Mouse (Mus musculus) intestine, embryonic 14.5 days (tissue): Measurements from ENCODE around the gene Nbeal2. TPM values are rescaled to one million over a fixed set of nuclear protein-coding genes. Genes with fewer than 3 reads are reported as not detected.

Experiments used
- ATAC-seq: fragments of 200-750 bp; cut with Nextera tagmentation; replicated peaks from 2 replicates; pipeline ENCODE4 v1.8.0; 2017; ENCODE audit warnings: low read depth, moderate number of reproducible peaks, moderate TSS enrichment, moderate library complexity; ENCODE audit not compliant: low FRiP score, low TSS enrichment
- DNase-seq: peaks from one replicate; pipeline ENCODE4 v3.0.0-alpha.2; 2018; ENCODE audit warnings: low spot score
- H3K27ac ChIP-seq: fragments of 300-500 bp; sonication (generic); 2 replicates; pipeline ENCODE4 v1.5.1; 2014; ENCODE audit warnings: low read depth, mild to moderate bottlenecking, control low read depth
- H3K27me3 ChIP-seq: fragments of 300-500 bp; sonication (generic); replicated peaks from 2 replicates; pipeline ENCODE4 v1.6.1; 2014; ENCODE audit warnings: low read length, control low read depth; ENCODE audit not compliant: control insufficient read depth, insufficient read depth
- H3K36me3 ChIP-seq: fragments of 300-500 bp; sonication (generic); 2 replicates; pipeline ENCODE4 v1.6.1; 2014; ENCODE audit warnings: low read length, control low read depth; ENCODE audit not compliant: control insufficient read depth, insufficient read depth
- H3K4me1 ChIP-seq: fragments of 300-500 bp; sonication (generic); replicated peaks from 2 replicates; pipeline ENCODE4 v1.6.1; 2014; ENCODE audit warnings: low read length, control low read depth, mixed read lengths; ENCODE audit not compliant: control insufficient read depth, insufficient read depth
- H3K4me2 ChIP-seq: fragments of 300-500 bp; sonication (generic); 2 replicates; pipeline ENCODE4 v1.6.1; 2014; ENCODE audit warnings: low read length
- H3K4me3 ChIP-seq: fragments of 300-500 bp; sonication (generic); 2 replicates; pipeline ENCODE4 v1.5.1; 2014; ENCODE audit warnings: low read depth, low read length, control low read depth, mixed read lengths
- H3K9ac ChIP-seq: fragments of 300-500 bp; sonication (generic); 2 replicates; pipeline ENCODE4 v1.6.1; 2014; ENCODE audit warnings: mild to moderate bottlenecking, low read length
- H3K9me3 ChIP-seq: fragments of 300-500 bp; sonication (generic); 2 replicates; pipeline ENCODE4 v1.6.1; 2016; ENCODE audit warnings: low read length, control low read depth; ENCODE audit not compliant: control insufficient read depth
- WGBS: fragments of 180-500 bp; shearing (Covaris S2); extraction: QIAGEN DNeasy Blood & Tissue Kit; methylation state at CpG from one replicate; pipeline ENCODE4 v1.1.7; 2014; 5-methylcytosine and 5-hydroxymethylcytosine counted together
- polyA plus RNA-seq: library from polyadenylated mRNA; unstranded; fragments of >200 nt; fragmentation: Nextera tagmentation; extraction: Ambion mirVana; gene quantifications from 2 replicates; pipeline ENCODE4 v1.2.1, GENCODE M21; 2014

The Nbeal2 gene
- polyA plus RNA-seq, result 4.0 and 4.7 TPM in 2 replicates

DNA sequence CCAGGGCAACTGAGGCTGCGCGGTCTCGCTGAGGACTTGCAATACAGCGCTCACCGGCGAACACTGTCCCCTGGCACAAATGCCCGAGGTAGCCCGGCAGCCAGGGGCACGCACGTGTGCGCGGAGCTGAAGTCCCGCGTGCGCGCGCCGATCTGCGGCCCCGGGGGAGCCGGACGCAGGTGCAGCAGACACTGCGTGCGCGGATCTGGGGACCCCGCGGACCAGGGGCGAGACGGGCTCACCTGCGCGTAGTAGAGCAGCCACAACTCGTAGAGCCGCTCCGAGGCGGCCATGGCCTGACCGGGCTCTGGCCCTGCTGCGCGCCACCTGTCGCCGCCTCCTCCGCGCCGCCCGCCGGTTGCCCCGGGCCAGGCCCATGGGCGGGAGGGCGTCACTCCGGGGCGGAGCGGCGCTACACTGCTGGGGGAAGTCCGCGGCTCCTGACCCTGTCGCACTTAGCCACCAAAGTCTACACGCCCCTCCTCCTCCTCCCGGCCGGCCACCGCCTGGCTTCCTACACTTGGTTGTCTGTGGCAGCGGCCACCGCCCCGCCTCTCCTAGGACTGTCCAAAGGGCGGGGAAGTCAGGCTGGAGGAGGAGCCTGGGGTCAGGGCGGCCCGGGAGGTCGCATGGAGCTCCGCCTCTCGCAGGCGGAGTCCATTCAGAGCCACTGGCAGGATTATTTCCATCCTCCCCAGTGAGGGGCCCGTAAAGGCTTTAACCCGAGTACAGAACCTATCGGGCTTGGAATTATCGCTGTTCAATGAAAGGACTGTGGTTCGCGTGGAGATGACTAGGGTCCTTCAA is at the start of gene Nbeal2:
Nbeal2 (minus strand) TSS at position 507 of the 807 bp plus-strand sequence.
- H3K4me3 ChIP-seq, result peak within 1 kb of the TSS; percentile 54
- peak; percentile 83 for ATAC-seq

GRCm38 (mm10) chr9:110702848-110703247 is 48.9 kb upstream of the Nbeal2 start:
- ATAC-seq, result no peak
- no peak overlapping the region for H3K9ac ChIP-seq
- H3K27ac ChIP-seq, result no peak overlapping the region
- H3K36me3 ChIP-seq, result peaks cover 12% of the 10 kb centered on the region; the same call in 1 of the 2 replicates
- no peaks in the 10 kb centered on the region for H3K9me3 ChIP-seq
- no peaks in the 10 kb centered on the region for H3K27me3 ChIP-seq
- DNase-seq, result no peak
- WGBS, result 83% methylated on average over 1 of the region's 1 CpGs
- H3K4me3 ChIP-seq, result no peak overlapping the region
- H3K4me1 ChIP-seq, result no peaks in the 10 kb centered on the region
- no peak overlapping the region for H3K4me2 ChIP-seq

More for the DNA sequence above, at the start of gene Nbeal2:
- 0 out of 2 replicates have a peak within 1 kb of the TSS, but pooled peaks have one; percentile 24 for H3K27ac ChIP-seq
- H3K4me2 ChIP-seq, result peak within 1 kb of the TSS; percentile 91
- no peaks in the 10 kb centered on the region for H3K36me3 ChIP-seq
- H3K9me3 ChIP-seq, result no peaks in the 10 kb centered on the region
- peak within 1 kb of the TSS; percentile 53 for H3K9ac ChIP-seq
- peak; percentile 88 for DNase-seq
- H3K4me1 ChIP-seq, result peaks cover 17% of the 10 kb centered on the region
- peaks cover 24% of the 10 kb centered on the region for H3K27me3 ChIP-seq
- WGBS, result under 1% methylated on average over 75 of the region's 75 CpGs

- H3K27ac ChIP-seq, result no peak overlapping the region
- peaks cover 12% of the 10 kb centered on the region; the same call in 1 of the 2 replicates for H3K36me3 ChIP-seq
- H3K4me3 ChIP-seq, result no peak overlapping the region
- no peaks in the 10 kb centered on the region for H3K27me3 ChIP-seq
- no peaks in the 10 kb centered on the region for H3K4me1 ChIP-seq
- H3K4me2 ChIP-seq, result no peak overlapping the region
- WGBS, result 80% methylated on average over 11 of the region's 12 CpGs
- no peaks in the 10 kb centered on the region for H3K9me3 ChIP-seq
- ATAC-seq, result no peak
- no peak overlapping the region for H3K9ac ChIP-seq
- no peak for DNase-seq
Observed at GRCm38 (mm10) chr9:110701114-110702032, 47.4 kb upstream of the Nbeal2 start.

- H3K4me2 ChIP-seq, result no peak overlapping the region
- H3K4me1 ChIP-seq, result no peaks in the 10 kb centered on the region
- no peak overlapping the region for H3K9ac ChIP-seq
- H3K27me3 ChIP-seq, result no peaks in the 10 kb centered on the region
- no peak overlapping the region for H3K27ac ChIP-seq
- H3K4me3 ChIP-seq, result no peak overlapping the region
- H3K36me3 ChIP-seq, result peaks cover 10% of the 10 kb centered on the region; the same call in 1 of the 2 replicates
- DNase-seq, result no peak
- WGBS, result 80% methylated on average over 3 of the region's 3 CpGs
- no peaks in the 10 kb centered on the region for H3K9me3 ChIP-seq
- ATAC-seq, result no peak; the same call in 1 of the 2 replicates
Observed at GRCm38 (mm10) chr9:110699574-110699973, 45.6 kb upstream of the Nbeal2 start.

DNA sequence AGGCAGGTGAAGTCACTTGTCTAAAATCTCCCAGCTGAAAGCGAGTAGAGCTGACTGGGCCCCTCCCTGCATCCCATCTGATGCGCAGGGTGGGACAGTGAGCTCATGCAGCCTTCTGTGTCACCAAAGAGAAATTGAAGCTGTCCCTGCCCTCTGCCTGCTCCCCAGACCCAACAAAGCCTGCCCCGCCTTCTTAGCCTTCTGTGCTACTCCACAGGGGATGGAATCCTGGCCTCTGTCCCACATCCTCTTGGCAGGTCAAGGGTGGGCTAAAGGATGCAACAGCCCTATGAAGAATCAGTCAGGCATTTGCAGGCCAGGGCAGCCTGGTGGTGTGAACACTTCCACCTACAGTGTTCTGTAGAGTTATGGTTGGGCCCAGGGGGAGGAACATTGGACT is 43.5 kb upstream of the Nbeal2 start:
- no peak for ATAC-seq
- H3K36me3 ChIP-seq, result peaks cover 9% of the 10 kb centered on the region; the same call in 1 of the 2 replicates
- no peak overlapping the region for H3K9ac ChIP-seq
- no peak overlapping the region for H3K27ac ChIP-seq
- H3K4me1 ChIP-seq, result no peaks in the 10 kb centered on the region
- H3K4me2 ChIP-seq, result no peak overlapping the region
- H3K9me3 ChIP-seq, result no peaks in the 10 kb centered on the region
- 87% methylated on average over 3 of the region's 3 CpGs for WGBS
- no peak overlapping the region for H3K4me3 ChIP-seq
- no peaks in the 10 kb centered on the region for H3K27me3 ChIP-seq
- DNase-seq, result no peak

- Histone ChIP-seq H3K9ac (no peak overlapping the region), H3K4me1 (no peaks in the 10 kb centered on the region), H3K36me3 (peaks cover 3% of the 10 kb centered on the region; the same call in 1 of the 2 replicates), H3K27ac (no peak overlapping the region), H3K27me3 (no peaks in the 10 kb centered on the region), H3K9me3 (no peaks in the 10 kb centered on the region), H3K4me2 (no peak overlapping the region), H3K4me3 (no peak overlapping the region)
- DNase-seq (no peak), ATAC-seq (no peak)
- 97% methylated on average over 5 of the region's 5 CpGs for WGBS
Observed at GRCm38 (mm10) chr9:110696427-110696826, 42.5 kb upstream of the Nbeal2 start.

DNA sequence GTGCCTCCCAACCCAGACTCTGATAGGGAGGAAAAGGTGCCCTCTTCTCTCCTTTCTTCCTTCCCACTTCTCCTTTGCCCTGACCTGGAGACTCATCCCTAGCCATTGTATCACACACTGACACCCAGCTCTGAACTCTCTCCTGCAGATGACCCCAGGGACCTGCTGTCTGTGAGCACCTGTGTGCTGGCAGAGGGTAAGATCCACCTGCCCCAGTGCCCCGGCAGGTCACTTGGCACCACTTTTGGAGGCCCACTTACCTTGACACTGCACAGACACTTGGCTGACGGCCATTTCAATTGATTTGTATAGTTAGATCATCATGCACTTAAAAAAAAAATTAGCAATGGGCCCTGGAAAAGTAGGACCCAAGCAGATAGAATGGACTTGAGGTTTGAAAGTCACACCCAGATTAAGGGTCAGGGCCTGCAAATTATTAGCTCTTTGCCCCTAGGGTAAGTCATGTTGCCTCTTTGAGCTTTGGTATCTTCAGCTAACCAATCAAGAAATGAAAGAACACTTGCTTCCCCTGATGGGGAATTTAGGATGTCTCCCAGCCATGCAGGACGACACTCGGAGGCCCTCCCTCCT is 41.3 kb upstream of the Nbeal2 start:
- Histone ChIP-seq H3K27ac (no peak overlapping the region), H3K36me3 (peaks cover 3% of the 10 kb centered on the region; the same call in 1 of the 2 replicates), H3K4me2 (no peak overlapping the region), H3K4me1 (0 out of 2 replicates have a peak, but pooled peaks cover under 1% of the 10 kb centered on the region), H3K4me3 (no peak overlapping the region), H3K9me3 (no peaks in the 10 kb centered on the region), H3K9ac (no peak overlapping the region), H3K27me3 (no peaks in the 10 kb centered on the region)
- no peak for DNase-seq
- no peak for ATAC-seq
- 82% methylated on average over 4 of the region's 4 CpGs for WGBS

DNA sequence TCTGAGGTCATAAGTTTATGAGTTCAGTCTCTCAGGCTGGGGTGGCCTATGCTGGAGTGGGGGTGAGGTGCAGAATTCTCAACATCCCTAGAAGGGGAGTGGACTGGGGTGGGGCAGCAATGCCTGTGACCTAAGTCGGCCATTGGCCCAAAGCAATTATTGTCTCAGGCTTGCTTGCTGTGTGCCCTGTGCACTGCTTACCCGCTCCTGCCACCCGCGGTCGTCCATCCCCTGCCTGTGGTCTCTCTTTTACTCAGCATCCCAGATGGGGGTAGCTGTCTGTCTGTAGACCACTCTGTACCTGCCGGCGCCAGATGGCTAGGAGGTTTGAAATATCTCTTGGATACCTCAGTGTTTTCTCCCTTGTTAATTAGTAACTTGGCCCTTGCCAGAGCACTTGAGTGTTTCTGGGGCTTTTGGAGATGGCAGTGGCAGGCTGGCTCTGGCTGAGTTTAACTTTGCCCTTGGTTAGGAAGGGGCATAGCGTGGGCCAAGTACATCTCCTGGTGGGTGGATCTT is 35.4 kb upstream of the Nbeal2 start:
- peaks cover 13% of the 10 kb centered on the region; the same call in 1 of the 2 replicates for H3K4me1 ChIP-seq
- 72% methylated on average over 8 of the region's 8 CpGs for WGBS
- no peak overlapping the region for H3K9ac ChIP-seq
- ATAC-seq (peak; percentile 73), DNase-seq (peak; percentile 60)
- H3K36me3 ChIP-seq, result peaks cover 3% of the 10 kb centered on the region; the same call in 1 of the 2 replicates
- H3K27ac ChIP-seq, result peak overlapping the region; percentile 34; the same call in 1 of the 2 replicates
- H3K4me3 ChIP-seq, result no peak overlapping the region
- H3K4me2 ChIP-seq, result 0 out of 2 replicates have a peak overlapping the region, but pooled peaks have one; percentile 3
- no peaks in the 10 kb centered on the region for H3K27me3 ChIP-seq
- no peaks in the 10 kb centered on the region for H3K9me3 ChIP-seq
